Mouse (Mus musculus) heart, adult 2 months (tissue): ENCODE measurements around the gene Lhx4.

Source experiments
- CTCF ChIP-seq: fragments of 200-600 bp; IDR thresholded peaks from 2 replicates; pipeline ENCODE4 v1.8.1; 2022; ENCODE audit warnings: antibody characterized with exemption, mild to moderate bottlenecking, moderate library complexity
- EP300 ChIP-seq: fragments of 200-500 bp; IDR thresholded peaks from 2 replicates; pipeline ENCODE4 v1.6.1; 2011; ENCODE audit warnings: low read depth, low read length, control low read depth; ENCODE audit not compliant: insufficient read depth
- POLR2A ChIP-seq: fragments of 200-500 bp; IDR thresholded peaks from 2 replicates; pipeline ENCODE4 v1.6.1; 2011; ENCODE audit warnings: mild to moderate bottlenecking, low read depth, low read length, control low read depth; ENCODE audit not compliant: insufficient read depth

DNA sequence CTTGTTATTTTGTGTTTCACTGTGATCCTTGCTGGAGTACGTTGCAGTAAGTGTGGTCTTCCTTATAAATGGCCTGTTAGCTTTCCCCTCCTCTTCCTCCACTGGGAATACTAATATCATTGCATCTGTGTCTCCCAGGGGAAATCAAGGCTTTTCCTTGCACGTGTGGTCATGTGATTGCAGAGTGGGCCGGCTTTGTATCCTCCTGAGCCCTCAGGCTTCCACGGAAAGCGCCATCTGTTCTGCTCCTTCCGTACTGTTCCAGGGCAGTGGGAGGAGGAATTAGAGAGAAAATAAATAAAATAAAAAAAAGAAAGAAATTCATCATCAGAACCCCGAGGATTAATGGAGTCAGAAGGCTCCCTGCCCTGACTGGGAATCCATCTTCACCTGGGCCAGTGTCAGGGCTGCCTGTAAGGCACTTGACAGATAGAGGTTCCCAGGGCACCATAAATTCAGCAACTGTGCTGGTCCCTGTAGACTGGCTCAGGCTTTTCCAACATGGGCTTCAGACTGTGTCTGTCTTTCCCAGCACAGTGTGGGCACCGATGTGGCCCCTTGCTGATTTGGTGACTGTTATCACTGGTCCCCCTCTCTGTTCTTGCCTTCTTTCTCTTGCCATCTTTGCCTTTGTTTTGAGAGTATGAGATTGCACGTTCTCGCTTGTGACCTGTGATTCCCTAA lies 70.2 kb downstream of the Lhx4 start:
- TF ChIP-seq CTCF (no peak), POLR2A (no peak), EP300 (no peak)
